Mouse (Mus musculus) hindbrain, embryonic 16.5 days (tissue): Measurements from ENCODE around the gene Tomm70a. TPM values are rescaled to one million over a fixed set of nuclear protein-coding genes. Genes with fewer than 3 reads are reported as not detected.
"Not testable (repeated sequence)": the region's sequence is repeated elsewhere in the genome, so short reads cannot be mapped to it uniquely, and the experiment has no call there.

Experiments used
- ATAC-seq: fragments of 200-750 bp; cut with Nextera tagmentation; 2 replicates; pipeline ENCODE4 v1.8.0; 2017; ENCODE audit warnings: moderate TSS enrichment, moderate library complexity
- H3K27ac ChIP-seq: fragments of 300-500 bp; sonication (generic); 2 replicates; pipeline ENCODE4 v1.5.1; 2014; ENCODE audit warnings: low read depth, mild to moderate bottlenecking, control low read depth, low read length, moderate library complexity
- H3K27me3 ChIP-seq: fragments of 300-500 bp; sonication (generic); replicated peaks from 2 replicates; pipeline ENCODE4 v1.6.1; 2014; ENCODE audit warnings: low read length; ENCODE audit not compliant: control insufficient read depth, insufficient read depth
- H3K36me3 ChIP-seq: fragments of 300-500 bp; sonication (generic); 2 replicates; pipeline ENCODE4 v1.6.1; 2014; ENCODE audit warnings: mild to moderate bottlenecking, low read length, moderate library complexity, mixed read lengths; ENCODE audit not compliant: control insufficient read depth, insufficient read depth
- H3K4me1 ChIP-seq: fragments of 300-500 bp; sonication (generic); 2 replicates; pipeline ENCODE4 v1.6.1; 2014; ENCODE audit warnings: low read depth, low read length; ENCODE audit not compliant: control insufficient read depth, insufficient read depth
- H3K4me2 ChIP-seq: fragments of 300-500 bp; sonication (generic); 2 replicates; pipeline ENCODE4 v1.6.1; 2014; ENCODE audit warnings: mild to moderate bottlenecking, low read length, control low read depth, moderate library complexity
- H3K4me3 ChIP-seq: fragments of 300-500 bp; sonication (generic); 2 replicates; pipeline ENCODE4 v1.5.1; 2014; ENCODE audit warnings: mild to moderate bottlenecking, low read length, control low read depth, moderate library complexity
- H3K9ac ChIP-seq: fragments of 300-500 bp; sonication (generic); 2 replicates; pipeline ENCODE4 v1.6.1; 2014; ENCODE audit warnings: low read depth, mild to moderate bottlenecking, control low read depth, low read length, moderate library complexity
- H3K9me3 ChIP-seq: fragments of 300-500 bp; sonication (generic); 2 replicates; pipeline ENCODE4 v1.6.1; 2014; ENCODE audit warnings: mild to moderate bottlenecking, low read length, moderate library complexity; ENCODE audit not compliant: control insufficient read depth
- WGBS: fragments of 180-500 bp; shearing (Covaris S2); extraction: QIAGEN DNeasy Blood & Tissue Kit; methylation state at CpG from one replicate; pipeline ENCODE4 v1.1.7; 2014; 5-methylcytosine and 5-hydroxymethylcytosine counted together
- polyA plus RNA-seq: library from polyadenylated mRNA; unstranded; fragments of >200 nt; fragmentation: Nextera tagmentation; extraction: Ambion mirVana; gene quantifications from 2 replicates; pipeline ENCODE4 v1.2.1, GENCODE M21; 2015

Gene Tomm70a
- polyA plus RNA-seq, 1 experiment from 2014 or later = 56.5 TPM

GRCm38 (mm10) chr16:57163694-57164093 lies 42.2 kb downstream of the Tomm70a start:
- WGBS = 97% methylated on average over 1 of the region's 1 CpGs
- H3K36me3 ChIP-seq = no peaks in the 10 kb centered on the region
- no peak for ATAC-seq
- H3K4me1 ChIP-seq = no peaks in the 10 kb centered on the region
- H3K4me3 ChIP-seq = no peak overlapping the region
- no peak overlapping the region for H3K27ac ChIP-seq
- no peak overlapping the region for H3K9ac ChIP-seq
- no peak overlapping the region for H3K4me2 ChIP-seq
- no peaks in the 10 kb centered on the region for H3K9me3 ChIP-seq
- H3K27me3 ChIP-seq = no peaks in the 10 kb centered on the region

- Histone ChIP-seq H3K27ac (no peak overlapping the region), H3K4me3 (no peak overlapping the region), H3K4me2 (no peak overlapping the region), H3K9me3 (no peaks in the 10 kb centered on the region), H3K27me3 (no peaks in the 10 kb centered on the region), H3K4me1 (no peaks in the 10 kb centered on the region), H3K36me3 (peaks cover under 1% of the 10 kb centered on the region; the same call in 1 of the 2 replicates), H3K9ac (no peak overlapping the region)
- no peak for ATAC-seq
- WGBS = 100% methylated on average over 5 of the region's 5 CpGs
These were observed 43.7 kb downstream of the Tomm70a start for GRCm38 (mm10) chr16:57165157-57165556.

GRCm38 (mm10) chr16:57166086-57166485 lies 44.6 kb downstream of the Tomm70a start:
- no peaks in the 10 kb centered on the region for H3K4me1 ChIP-seq
- H3K4me3 ChIP-seq = peak overlapping the region; percentile 93
- H3K9me3 ChIP-seq = no peaks in the 10 kb centered on the region
- no peak for ATAC-seq
- H3K4me2 ChIP-seq = peak overlapping the region; percentile 85
- H3K9ac ChIP-seq = no peak overlapping the region
- H3K27me3 ChIP-seq = no peaks in the 10 kb centered on the region
- no peak overlapping the region for H3K27ac ChIP-seq
- 89% methylated on average over 6 of the region's 6 CpGs for WGBS
- H3K36me3 ChIP-seq = peaks cover 5% of the 10 kb centered on the region

GRCm38 (mm10) chr16:57166611-57167513 lies 45.4 kb downstream of the Tomm70a start, which contains the start of gene Nit2:
Gene Nit2 (minus strand): TSS chr16:57167341.
- peak within 1 kb of the TSS; percentile 88 for H3K9ac ChIP-seq
- WGBS = under 1% methylated on average over 58 of the region's 58 CpGs

GRCm38 (mm10) chr16:57167514-57167912 lies 46.0 kb downstream of the Tomm70a start:
- WGBS = 24% methylated on average over 5 of the region's 5 CpGs
- Histone ChIP-seq H3K4me2 (peak overlapping the region; percentile 85), H3K27me3 (no peaks in the 10 kb centered on the region), H3K9ac (peak overlapping the region; percentile 88), H3K27ac (peak overlapping the region; percentile 89), H3K4me1 (no peaks in the 10 kb centered on the region), H3K9me3 (no peaks in the 10 kb centered on the region), H3K4me3 (peak overlapping the region; percentile 93), H3K36me3 (peaks cover 10% of the 10 kb centered on the region)
- no peak for ATAC-seq

More at GRCm38 (mm10) chr16:57166611-57167513, 45.4 kb downstream of the Tomm70a start, which contains the start of gene Nit2:
- Histone ChIP-seq H3K4me2 (peak within 1 kb of the TSS; percentile 85), H3K9me3 (no peaks in the 10 kb centered on the region), H3K27me3 (no peaks in the 10 kb centered on the region), H3K27ac (peak within 1 kb of the TSS; percentile 89), H3K36me3 (peaks cover 10% of the 10 kb centered on the region), H3K4me1 (no peaks in the 10 kb centered on the region), H3K4me3 (peak within 1 kb of the TSS; percentile 93)
- peak; percentile 98 for ATAC-seq

GRCm38 (mm10) chr16:57168236-57168635 lies 46.7 kb downstream of the Tomm70a start:
- no peak for ATAC-seq
- Histone ChIP-seq H3K4me3 (no peak overlapping the region), H3K4me1 (no peaks in the 10 kb centered on the region), H3K9me3 (no peaks in the 10 kb centered on the region), H3K4me2 (no peak overlapping the region), H3K36me3 (peaks cover 10% of the 10 kb centered on the region), H3K27ac (no peak overlapping the region), H3K27me3 (no peaks in the 10 kb centered on the region), H3K9ac (no peak overlapping the region)
- WGBS = 56% methylated on average over 4 of the region's 4 CpGs

GRCm38 (mm10) chr16:57171161-57171560 lies 49.7 kb downstream of the Tomm70a start:
- H3K36me3 ChIP-seq = peaks cover 10% of the 10 kb centered on the region
- H3K4me1 ChIP-seq = no peaks in the 10 kb centered on the region
- WGBS = 87% methylated on average over 8 of the region's 8 CpGs
- H3K4me2 ChIP-seq = no peak overlapping the region
- H3K27ac ChIP-seq = no peak overlapping the region
- no peak for ATAC-seq
- H3K27me3 ChIP-seq = no peaks in the 10 kb centered on the region
- no peaks in the 10 kb centered on the region for H3K9me3 ChIP-seq
- H3K9ac ChIP-seq = no peak overlapping the region
- no peak overlapping the region for H3K4me3 ChIP-seq

- Histone ChIP-seq H3K4me1 (no peaks in the 10 kb centered on the region), H3K27ac (no peak overlapping the region), H3K36me3 (peaks cover 10% of the 10 kb centered on the region), H3K9ac (no peak overlapping the region), H3K4me3 (no peak overlapping the region), H3K4me2 (no peak overlapping the region), H3K27me3 (no peaks in the 10 kb centered on the region), H3K9me3 (no peaks in the 10 kb centered on the region)
- WGBS = 87% methylated on average over 6 of the region's 6 CpGs
- ATAC-seq = no peak
These were observed 50.1 kb downstream of the Tomm70a start for GRCm38 (mm10) chr16:57171570-57171969.

- not testable (repeated sequence) for H3K4me1 ChIP-seq, H3K9me3 ChIP-seq, ATAC-seq, H3K9ac ChIP-seq, H3K27me3 ChIP-seq, H3K4me2 ChIP-seq, H3K4me3 ChIP-seq, H3K27ac ChIP-seq
- peaks cover 10% of the 10 kb centered on the region for H3K36me3 ChIP-seq
These were observed 53.0 kb downstream of the Tomm70a start for GRCm38 (mm10) chr16:57174480-57174879.
